Mouse (Mus musculus): ENCODE data around the gene Ptprn.

DNA sequence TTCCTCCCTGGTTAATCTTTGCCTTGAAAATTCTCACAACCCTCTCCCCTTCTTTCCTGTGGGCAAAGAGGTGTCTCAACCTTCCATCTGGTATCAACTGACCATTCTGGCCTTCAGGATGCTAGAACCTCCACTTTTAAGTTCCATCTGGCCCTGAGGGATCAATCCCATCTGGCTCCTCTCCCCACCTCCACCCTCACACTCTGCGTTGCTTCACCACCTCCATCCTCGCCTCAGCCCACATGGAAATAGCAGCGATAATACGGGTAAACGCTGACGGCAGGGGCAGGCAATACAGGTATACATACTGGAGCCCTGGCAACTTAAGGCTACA, 46.4 kb downstream of the Ptprn start:
- no peak for TF ChIP-seq CTCF (IDR thresholded peaks at IDR 0.05; ENCODE audit: low read depth)
- no peak for TF ChIP-seq EP300 (IDR thresholded peaks at IDR 0.05; ENCODE audit: low read depth)

All from heart, postnatal 0 days (tissue).